Mouse (Mus musculus) stomach, postnatal 0 days (tissue): ENCODE measurements around the gene Ugt1a10.
"Not testable (repeated sequence)": the region's sequence is repeated elsewhere in the genome, so short reads cannot be mapped to it uniquely, and the experiment has no call there.

Experiments
- CTCF ChIP-seq: IDR thresholded peaks from 2 replicates; pipeline ENCODE4 v1.5.1; 2016; ENCODE audit warnings: antibody characterized with exemption, low read depth, mild to moderate bottlenecking, moderate library complexity
- EP300 ChIP-seq: optimal IDR thresholded peaks from 2 replicates; pipeline ENCODE3; 2016; ENCODE audit warnings: antibody characterized with exemption

DNA sequence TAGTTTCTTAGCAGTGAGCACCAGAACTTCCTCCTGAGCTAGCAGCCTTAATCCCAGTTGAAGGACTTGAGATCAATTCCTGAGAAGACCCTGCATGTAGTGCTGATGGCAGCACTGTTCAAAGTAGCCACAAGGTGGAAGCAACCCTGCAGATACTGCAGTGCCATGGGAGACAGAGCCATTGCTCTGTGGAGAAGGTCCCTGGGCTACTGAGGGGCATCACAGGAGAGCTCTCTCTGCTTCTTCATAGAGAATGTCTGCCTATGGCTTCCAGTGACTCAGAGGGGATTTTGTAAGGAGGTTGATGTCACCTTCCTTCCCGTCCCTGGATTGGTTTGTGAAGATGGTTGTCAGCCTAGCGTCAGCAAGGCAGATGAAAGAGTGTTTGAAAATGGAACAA lies 94.9 kb downstream of the Ugt1a10 start:
- TF ChIP-seq CTCF, result peak; percentile 66
- TF ChIP-seq EP300, result not testable (repeated sequence)
